Mouse (Mus musculus) kidney, adult 2 months (tissue): Measurements from ENCODE around the gene C1ra. TPM values are rescaled to one million over a fixed set of nuclear protein-coding genes. Genes with fewer than 3 reads are reported as not detected.
A peak's percentile ranks its signal among the peaks of the same experiment; 100 is the strongest.
"Not testable (repeated sequence)": the region's sequence is repeated elsewhere in the genome, so short reads cannot be mapped to it uniquely, and the experiment has no call there.

Experiments used
- DNase-seq: peaks from one replicate; pipeline ENCODE4 v3.0.0; 2021
- H3K27ac ChIP-seq: fragments of 200-500 bp; 2 replicates; pipeline ENCODE4 v1.5.1; 2012; ENCODE audit warnings: low read depth, low read length, control low read depth, inconsistent platforms; ENCODE audit not compliant: insufficient read depth
- H3K27me3 ChIP-seq: fragments of 200-500 bp; replicated peaks from 2 replicates; pipeline ENCODE4 v1.6.1; 2012; ENCODE audit warnings: mild to moderate bottlenecking, moderate library complexity, low read length, inconsistent platforms; ENCODE audit not compliant: control insufficient read depth, insufficient read depth
- H3K36me3 ChIP-seq: fragments of 200-500 bp; 2 replicates; pipeline ENCODE4 v1.6.1; 2012; ENCODE audit warnings: mild to moderate bottlenecking, moderate library complexity, low read length, inconsistent platforms; ENCODE audit not compliant: control insufficient read depth, insufficient read depth
- H3K4me1 ChIP-seq: fragments of 200-500 bp; 2 replicates; pipeline ENCODE4 v1.6.1; 2011; ENCODE audit warnings: low read length; ENCODE audit not compliant: control insufficient read depth, insufficient read depth
- H3K4me3 ChIP-seq: fragments of 200-500 bp; 2 replicates; pipeline ENCODE4 v1.5.1; 2011; ENCODE audit warnings: mild to moderate bottlenecking, low read depth, low read length, control low read depth; ENCODE audit not compliant: insufficient read depth
- CTCF ChIP-seq: fragments of 200-500 bp; conservative IDR thresholded peaks from 2 replicates; pipeline ENCODE4 v1.5.1; 2011; ENCODE audit warnings: low read depth, mild to moderate bottlenecking, control low read depth, low read length, moderate library complexity, mixed read lengths; ENCODE audit not compliant: insufficient read depth, insufficient read length
- POLR2A ChIP-seq: fragments of 200-500 bp; IDR thresholded peaks from one replicate; pipeline ENCODE4 v1.6.1; 2011; ENCODE audit warnings: low read depth, low read length, control low read depth
- WGBS: fragments of 180-500 bp; shearing (Covaris S2); methylation state at CpG from one replicate; pipeline ENCODE4 v1.1.7; 2018; 5-methylcytosine and 5-hydroxymethylcytosine counted together
- polyA plus RNA-seq: library from polyadenylated mRNA; depleted of rRNA; stranded (reverse); fragments of >200 nt; gene quantifications from 2 replicates; pipeline ENCODE4 v1.2.3, GENCODE M21; 2012

Gene C1ra
- polyA plus RNA-seq, 1 experiment: 24.8 TPM

DNA sequence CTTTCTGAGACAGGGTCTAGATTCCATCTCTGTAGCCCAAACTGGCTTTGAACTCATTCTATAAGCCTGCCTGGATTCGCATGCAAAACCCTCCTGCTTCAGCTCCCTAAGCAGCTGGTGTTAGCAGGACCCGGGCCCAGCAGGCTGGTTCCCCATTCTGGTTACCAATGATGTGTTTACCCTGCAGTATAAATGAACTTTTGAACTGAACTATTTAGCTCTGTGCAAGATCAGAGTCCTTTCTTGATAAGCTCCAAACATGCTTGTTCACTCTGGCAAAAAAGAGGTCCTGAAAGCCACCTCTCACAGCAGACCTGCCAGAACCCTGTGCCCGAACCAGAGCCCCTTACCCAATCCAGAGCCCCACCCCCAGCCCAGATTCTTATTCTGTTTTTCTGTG, 15.7 kb downstream of the C1ra start:
- Histone ChIP-seq H3K27me3 (no peaks in the 10 kb centered on the region), H3K27ac (no peak overlapping the region), H3K4me1 (no peaks in the 10 kb centered on the region; the same call in 1 of the 2 replicates), H3K4me3 (no peak overlapping the region), H3K36me3 (no peaks in the 10 kb centered on the region)
- TF ChIP-seq POLR2A: no peak
- TF ChIP-seq CTCF: no peak
- 68% methylated on average over 3 of the region's 3 CpGs for WGBS
- DNase-seq: no peak

DNA sequence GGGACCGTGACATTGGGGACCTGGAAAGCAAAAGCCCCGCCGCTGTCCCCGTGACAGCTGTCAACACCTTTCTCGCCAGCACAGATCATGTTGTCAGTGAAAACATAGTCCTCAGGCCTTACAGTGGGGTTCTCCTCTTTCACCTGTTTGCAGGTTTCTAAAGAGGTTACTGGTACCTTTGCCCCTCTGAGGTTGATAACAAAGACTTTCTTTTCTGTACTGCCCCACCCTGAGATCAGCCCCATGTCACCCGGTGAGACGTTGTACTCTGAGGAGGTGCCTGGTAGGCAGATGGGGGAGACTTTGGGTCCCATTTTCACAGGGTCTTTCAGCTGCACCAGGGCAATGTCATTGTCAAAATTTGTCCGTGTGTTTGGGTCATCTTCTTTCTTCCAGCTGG, 18.9 kb downstream of the C1ra start:
- no peak for DNase-seq
- H3K4me1 ChIP-seq: no peaks in the 10 kb centered on the region; the same call in 1 of the 2 replicates
- no peak overlapping the region for H3K4me3 ChIP-seq
- 89% methylated on average over 8 of the region's 8 CpGs for WGBS
- no peaks in the 10 kb centered on the region; the same call in 1 of the 2 replicates for H3K27me3 ChIP-seq
- H3K27ac ChIP-seq: no peak overlapping the region
- no peak for TF ChIP-seq CTCF
- TF ChIP-seq POLR2A: no peak
- no peaks in the 10 kb centered on the region for H3K36me3 ChIP-seq

GRCm38 (mm10) chr6:124536125-124536829, 24.1 kb downstream of the C1ra start:
- DNase-seq, H3K27ac ChIP-seq, H3K36me3 ChIP-seq, H3K4me1 ChIP-seq, H3K27me3 ChIP-seq, H3K4me3 ChIP-seq: not testable (repeated sequence)
- 83% methylated on average over 8 of the region's 8 CpGs for WGBS

DNA sequence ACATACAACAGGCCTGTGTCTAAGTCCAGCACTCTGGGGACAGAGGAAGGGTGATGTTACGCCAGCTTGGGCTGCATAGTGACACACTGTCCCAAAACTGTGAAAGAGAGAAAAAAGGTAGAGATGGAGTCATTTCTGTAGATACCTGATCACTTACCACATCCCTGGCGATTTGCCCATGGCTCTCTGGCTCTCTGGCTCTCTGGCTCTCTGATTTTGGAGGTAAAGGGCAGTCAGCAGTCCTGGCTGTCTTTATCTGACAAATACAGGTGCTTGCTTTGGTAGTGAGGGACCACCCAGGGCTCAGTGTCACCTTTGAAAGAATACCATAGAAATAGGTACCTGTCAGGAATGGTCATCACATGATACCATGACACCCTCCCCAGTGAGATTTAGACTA, 29.0 kb downstream of the C1ra start:
- not testable (repeated sequence) for DNase-seq

GRCm38 (mm10) chr6:124542284-124542683, 30.1 kb downstream of the C1ra start, which contains the start of gene C1s1:
TSS of gene C1s1 (minus strand) at chr6:124542359.
- H3K27ac ChIP-seq, H3K36me3 ChIP-seq, H3K27me3 ChIP-seq, H3K4me1 ChIP-seq: not testable (repeated sequence)
- WGBS: 0% methylated on average over 1 of the region's 1 CpGs
- DNase-seq: peak; percentile 65
- peak within 1 kb of the TSS; percentile 32 for H3K4me3 ChIP-seq
- TF ChIP-seq CTCF: peak; percentile 49

More for the DNA sequence above, 29.0 kb downstream of the C1ra start:
- H3K4me1 ChIP-seq, H3K4me3 ChIP-seq, H3K27me3 ChIP-seq, H3K27ac ChIP-seq, H3K36me3 ChIP-seq: not testable (repeated sequence)
- WGBS: 79% methylated on average over 2 of the region's 2 CpGs

GRCm38 (mm10) chr6:124544466-124544865, 32.3 kb downstream of the C1ra start:
- DNase-seq: peak; percentile 24
- no peak overlapping the region for H3K27ac ChIP-seq
- H3K36me3 ChIP-seq: no peaks in the 10 kb centered on the region
- no peak for TF ChIP-seq POLR2A
- TF ChIP-seq CTCF: peak; percentile 32; the same call in 1 of the 2 replicates
- H3K4me3 ChIP-seq: no peak overlapping the region
- H3K27me3 ChIP-seq: no peaks in the 10 kb centered on the region
- H3K4me1 ChIP-seq: no peaks in the 10 kb centered on the region
- WGBS: 73% methylated on average over 6 of the region's 6 CpGs

- Histone ChIP-seq H3K36me3 (no peaks in the 10 kb centered on the region), H3K4me3 (no peak overlapping the region), H3K4me1 (no peaks in the 10 kb centered on the region), H3K27ac (no peak overlapping the region), H3K27me3 (no peaks in the 10 kb centered on the region)
- DNase-seq: no peak
- TF ChIP-seq CTCF (no peak), POLR2A (no peak)
- WGBS: 63% methylated on average over 2 of the region's 2 CpGs
Measured at GRCm38 (mm10) chr6:124545425-124545824, 33.2 kb downstream of the C1ra start.

DNA sequence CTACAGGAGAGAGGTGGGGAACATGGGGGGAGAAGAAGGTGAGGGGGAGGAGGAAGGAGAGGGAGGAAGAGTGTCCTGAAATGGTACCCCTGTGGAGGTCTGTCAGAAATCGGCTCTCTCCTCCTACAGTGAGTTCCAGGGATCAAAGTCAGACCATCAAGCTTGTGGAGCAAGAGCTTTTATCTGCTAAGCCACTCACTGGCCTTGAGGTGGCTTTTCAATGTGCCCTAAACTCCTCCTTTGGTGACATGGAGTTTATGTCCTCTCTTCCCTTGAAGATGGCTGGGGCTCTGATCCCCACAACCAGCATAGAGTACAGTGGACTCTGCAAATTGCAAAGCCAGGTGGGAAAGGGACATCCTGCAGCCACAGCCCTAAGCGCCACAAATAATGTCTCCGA, 35.8 kb downstream of the C1ra start:
- 84% methylated on average over 3 of the region's 3 CpGs for WGBS
- H3K27ac ChIP-seq, H3K4me1 ChIP-seq, H3K4me3 ChIP-seq, DNase-seq, H3K36me3 ChIP-seq, H3K27me3 ChIP-seq: not testable (repeated sequence)
